28 mouse cellular contexts compared by ENCODE assay signal in the genomic region with DNA sequence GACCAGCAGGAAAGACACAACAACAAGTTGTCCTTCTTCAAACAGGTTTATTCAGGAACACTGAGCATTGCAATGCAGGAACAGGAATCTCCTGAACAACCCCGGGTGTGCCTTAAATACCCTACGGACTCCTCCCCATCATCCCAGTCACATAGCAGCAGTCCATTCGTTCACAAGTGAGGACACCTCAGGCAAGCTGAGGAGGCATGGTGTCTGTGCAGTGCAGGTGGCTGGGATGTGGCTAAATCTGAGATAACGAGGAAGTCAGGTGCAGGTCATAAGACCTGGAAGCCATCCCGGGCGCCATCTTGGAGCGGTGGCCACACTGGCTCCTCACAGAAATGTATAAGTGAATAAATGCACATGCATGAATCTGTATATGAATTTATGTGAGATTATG.
"Had no signal": no experiment of that assay in that cellular context is flagged by ENCODE, and none has a peak within 500 bp of the region (broad histone marks: within the 10 kb centered on the region; RNA-seq: fewer than 3 reads in every experiment).

No protein-coding gene starts in this region.

- H3K9me3 ChIP-seq: limb, embryonic 10.5 days; limb, embryonic 12.5 days; limb, embryonic 13.5 days; limb, embryonic 15.5 days; liver, embryonic 12.5 days; liver, embryonic 15.5 days; lung, embryonic 15.5 days; midbrain, embryonic 10.5 days; midbrain, embryonic 12.5 days; midbrain, embryonic 13.5 days; midbrain, embryonic 15.5 days; neural tube, embryonic 12.5 days had no signal

- H3K36me3 ChIP-seq: limb, embryonic 10.5 days; limb, embryonic 12.5 days; limb, embryonic 13.5 days; limb, embryonic 15.5 days; liver, embryonic 12.5 days; liver, embryonic 13.5 days; liver, embryonic 15.5 days; lung, embryonic 15.5 days; midbrain, embryonic 10.5 days; midbrain, embryonic 12.5 days; midbrain, embryonic 13.5 days; midbrain, embryonic 15.5 days; neural tube, embryonic 12.5 days had no signal

- DNase-seq: left cerebral cortex, postnatal 4 days; liver; liver, embryonic 13.5 days; liver, postnatal 0 days; lung, adult 18-20 months; lung, adult 2 months; lung, embryonic 14.5 days; lung, postnatal 10 days; lung, postnatal 14 days; lung, postnatal 36 days; lung, postnatal 4 days; midbrain, embryonic 14.5 days had no signal

- H3K4me3 ChIP-seq: limb, embryonic 10.5 days; limb, embryonic 12.5 days; limb, embryonic 13.5 days; limb, embryonic 15.5 days; liver, embryonic 12.5 days; liver, embryonic 13.5 days; liver, embryonic 15.5 days; lung, embryonic 15.5 days; megakaryocyte, embryonic 14.5 days; midbrain, embryonic 10.5 days; midbrain, embryonic 12.5 days; midbrain, embryonic 13.5 days; midbrain, embryonic 15.5 days; myocyte; neural tube, embryonic 12.5 days had no signal

- H3K27ac ChIP-seq: limb, embryonic 10.5 days; limb, embryonic 12.5 days; limb, embryonic 13.5 days; limb, embryonic 15.5 days; liver, embryonic 12.5 days; liver, embryonic 13.5 days; liver, embryonic 14.5 days; liver, embryonic 15.5 days; lung, embryonic 15.5 days; macrophage; midbrain, embryonic 10.5 days; midbrain, embryonic 12.5 days; midbrain, embryonic 13.5 days; midbrain, embryonic 15.5 days; neural tube, embryonic 12.5 days had no signal

- H3K27me3 ChIP-seq: limb, embryonic 12.5 days; limb, embryonic 13.5 days; limb, embryonic 15.5 days; liver, embryonic 12.5 days; liver, embryonic 13.5 days; liver, embryonic 15.5 days; lung, embryonic 15.5 days; megakaryocyte, embryonic 14.5 days; midbrain, embryonic 12.5 days; midbrain, embryonic 13.5 days; midbrain, embryonic 15.5 days; neural tube, embryonic 12.5 days had no signal

- H3K9ac ChIP-seq: limb, embryonic 12.5 days; limb, embryonic 13.5 days; limb, embryonic 15.5 days; liver, embryonic 12.5 days; liver, embryonic 13.5 days; liver, embryonic 14.5 days; liver, embryonic 15.5 days; liver, postnatal 0 days; lung, embryonic 14.5 days; lung, embryonic 15.5 days; midbrain, embryonic 12.5 days; midbrain, embryonic 13.5 days; midbrain, embryonic 15.5 days; neural tube, embryonic 12.5 days had no signal

- H3K4me1 ChIP-seq: limb, embryonic 10.5 days; limb, embryonic 12.5 days; limb, embryonic 13.5 days; limb, embryonic 15.5 days; liver, embryonic 12.5 days; liver, embryonic 13.5 days; liver, embryonic 15.5 days; lung, embryonic 15.5 days; megakaryocyte, embryonic 14.5 days; midbrain, embryonic 10.5 days; midbrain, embryonic 12.5 days; midbrain, embryonic 13.5 days; midbrain, embryonic 15.5 days; neural tube, embryonic 12.5 days had no signal
